Mouse (Mus musculus): ENCODE data around the gene Snupn.

DNA sequence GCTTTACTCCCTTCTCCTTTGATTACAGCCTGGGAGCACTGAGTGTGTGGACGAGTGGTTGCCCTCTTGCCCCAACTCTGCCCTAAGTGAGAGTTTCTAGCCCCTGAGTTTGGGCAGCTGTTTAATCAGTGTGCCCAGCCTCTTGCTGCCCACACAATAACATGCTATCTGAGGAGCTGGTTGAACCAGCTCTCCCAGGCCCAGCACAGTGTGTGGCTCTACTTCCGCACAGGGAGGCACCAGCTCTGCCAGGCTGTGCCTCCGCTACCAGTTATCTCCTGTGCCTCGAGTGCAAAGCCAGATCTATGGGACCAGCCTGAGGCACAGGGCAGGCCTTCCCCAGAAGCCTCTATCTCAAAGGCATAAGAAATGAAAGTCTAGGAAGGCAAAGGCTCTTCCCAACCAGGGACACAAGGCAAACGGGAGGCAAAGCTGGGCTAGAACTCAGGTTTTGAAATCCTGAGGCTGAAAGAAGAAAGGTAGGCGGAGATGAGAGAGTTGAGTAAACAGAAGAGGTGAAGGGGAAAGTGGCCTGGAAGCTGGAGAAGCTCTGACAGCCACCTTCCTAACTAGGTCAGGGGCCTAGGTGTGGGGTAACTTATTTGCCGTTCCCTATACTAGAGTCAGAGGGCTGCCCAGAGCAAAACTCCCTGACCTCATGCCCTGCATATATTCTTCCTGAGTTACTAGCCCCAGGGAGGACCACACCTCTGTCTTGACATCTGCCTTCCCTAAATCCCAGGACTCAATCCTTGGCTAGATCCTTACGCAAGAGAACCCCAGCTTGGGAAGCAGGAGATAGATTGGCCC is 26.6 kb upstream of the Snupn start:
- TF ChIP-seq CHD2 (IDR thresholded peaks at IDR 0.05; ENCODE audit: low read depth, low read length) (no peak), HCFC1 (IDR thresholded peaks at IDR 0.05; ENCODE audit: borderline replicate concordance, insufficient read depth, low read length) (no peak), MAFK (IDR thresholded peaks at IDR 0.05; ENCODE audit: insufficient read depth, low read depth, low read length) (no peak), ZC3H11A (IDR thresholded peaks at IDR 0.05; ENCODE audit: borderline replicate concordance, low read depth, low read length) (no peak)

All from ES-E14 (cell line).